Mouse (Mus musculus): Measurements from ENCODE around the gene Ggact.

DNA sequence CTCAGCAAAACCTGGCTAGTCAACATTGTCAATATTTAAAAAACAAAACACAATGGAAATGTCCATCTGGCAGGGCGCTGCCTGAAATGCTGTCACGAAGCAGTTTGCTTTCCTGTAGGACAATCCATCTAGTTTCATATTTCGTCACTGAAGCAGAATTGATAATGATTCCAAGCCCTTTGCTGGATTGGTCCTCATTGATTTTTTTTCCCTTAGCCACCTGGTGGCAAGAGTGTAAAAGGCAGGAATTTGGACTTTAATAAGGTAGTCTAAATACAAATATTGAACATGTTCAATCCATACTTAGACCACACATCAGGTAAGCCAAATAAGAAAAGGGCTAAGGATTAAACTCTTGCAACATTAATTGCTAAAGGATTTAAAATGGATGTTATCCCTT, 12.4 kb downstream of the Ggact start:
- TF ChIP-seq POLR2A (IDR thresholded peaks at IDR 0.05; ENCODE audit: control insufficient read depth, low read depth, low read length): no peak
- no peak for TF ChIP-seq CTCF (IDR thresholded peaks at IDR 0.05; ENCODE audit: control insufficient read depth, insufficient read depth, insufficient replicate concordance, low read depth, low read length)

Measured in testis, adult 2 months (tissue).